ENCODE assay signal across 29 mouse cellular contexts in genomic region chr15:91170602-91171328, GRCm38 (mm10). TPM values are rescaled to one million over a fixed set of nuclear protein-coding genes. Genes with fewer than 3 reads are reported as not detected.
DNase-seq lines count a peak whose midpoint lies in the region; ATAC-seq and TF ChIP-seq lines count a peak whose summit lies in the region.
"Had no signal": no experiment of that assay in that cellular context is flagged by ENCODE, and none has a peak within 500 bp of the region (broad histone marks: within the 10 kb centered on the region; RNA-seq: fewer than 3 reads in every experiment).

No protein-coding gene starts in this region.

- TF ChIP-seq POLR2A in brain, embryonic 14.5 days (IDR thresholded peaks at IDR 0.05; ENCODE audit: borderline replicate concordance, extremely low read depth, insufficient read depth, insufficient read length, poor library complexity, severe bottlenecking), result no peak

- no peak for TF ChIP-seq CTCF in brain, embryonic 14.5 days (IDR thresholded peaks at IDR 0.05; ENCODE audit: borderline replicate concordance, extremely low read depth, insufficient read depth, insufficient read length)

- H3K4me2 ChIP-seq in hindbrain, embryonic 16.5 days (ENCODE audit: low read length), result no peak overlapping the region
- no peak overlapping the region for H3K4me2 ChIP-seq in hindbrain, embryonic 11.5 days (replicated peaks; ENCODE audit: low read depth, low read length)
- no peak overlapping the region for H3K4me2 ChIP-seq in forebrain, embryonic 15.5 days (replicated peaks)
- H3K4me2 ChIP-seq: embryonic facial prominence, embryonic 12.5 days; lung, embryonic 14.5 days; neural tube, embryonic 13.5 days; stomach, embryonic 15.5 days had no signal

- WGBS in hindbrain, embryonic 16.5 days, result 61% methylated on average over 9 of the region's 9 CpGs
- 76% methylated on average over 9 of the region's 9 CpGs for WGBS in hindbrain, embryonic 11.5 days
- whole genome bisulfite sequencing in forebrain, embryonic 10.5 days, result 86% methylated on average over 9 of the region's 9 CpGs
- WGBS in forebrain, embryonic 15.5 days, result 37% methylated on average over 9 of the region's 9 CpGs

- no peaks in the 10 kb centered on the region for H3K4me1 ChIP-seq in hindbrain, embryonic 16.5 days (ENCODE audit: control insufficient read depth, insufficient read depth, low read depth, low read length)
- no peaks in the 10 kb centered on the region for H3K4me1 ChIP-seq in hindbrain, embryonic 11.5 days (replicated peaks; ENCODE audit: control insufficient read depth, insufficient read depth, low read length)
- H3K4me1 ChIP-seq in forebrain, embryonic 10.5 days, result peaks cover 13% of the 10 kb centered on the region
- peaks cover 25% of the 10 kb centered on the region for H3K4me1 ChIP-seq in forebrain, embryonic 15.5 days
- H3K4me1 ChIP-seq: neural tube, embryonic 13.5 days; stomach, embryonic 15.5 days had no signal

- H3K36me3 ChIP-seq in hindbrain, embryonic 16.5 days (ENCODE audit: control insufficient read depth, insufficient read depth, low read length), result no peaks in the 10 kb centered on the region
- H3K36me3 ChIP-seq in hindbrain, embryonic 11.5 days (ENCODE audit: control insufficient read depth, insufficient read depth, low read length), result no peaks in the 10 kb centered on the region
- peaks cover 21% of the 10 kb centered on the region for H3K36me3 ChIP-seq in forebrain, embryonic 10.5 days (replicated peaks)
- 0 out of 2 replicates have a peak, but pooled peaks cover 2% of the 10 kb centered on the region for H3K36me3 ChIP-seq in forebrain, embryonic 15.5 days
- H3K36me3 ChIP-seq: embryonic facial prominence, embryonic 12.5 days; heart, embryonic 10.5 days; neural tube, embryonic 13.5 days; stomach, embryonic 15.5 days had no signal

- DNase-seq in hindbrain, embryonic 11.5 days (ENCODE audit: low spot score), result no peak
- peak; percentile 87 for DNase-seq in brain, embryonic 14.5 days (ENCODE audit: low read depth)
- DNase-seq in forebrain, embryonic 10.5 days (ENCODE audit: extremely low spot score, low spot score), result no peak
- no peak for DNase-seq in kidney, adult 11 months
- no peak for DNase-seq in kidney, postnatal 36 days
- DNase-seq in c-Kit-positive CD71-positive TER-119-positive erythroid progenitor cells, embryonic 14.5 days (ENCODE audit: low spot score), result no peak
- DNase-seq: adrenal gland, postnatal 14 days; cerebellum, adult 8-10 months; cerebellum, postnatal 25 days; gastrocnemius, postnatal 25 days; heart, adult 11 months; heart, postnatal 4 days; kidney, adult 2 months; kidney, postnatal 4 days; liver; lung, embryonic 14.5 days; lung, postnatal 14 days; right cerebral cortex, postnatal 14 days had no signal

- H3K9me3 ChIP-seq in hindbrain, embryonic 16.5 days (ENCODE audit: control insufficient read depth, low read length), result no peaks in the 10 kb centered on the region
- no peaks in the 10 kb centered on the region for H3K9me3 ChIP-seq in hindbrain, embryonic 11.5 days (ENCODE audit: control insufficient read depth, low read length)
- H3K9me3 ChIP-seq in forebrain, embryonic 10.5 days, result no peaks in the 10 kb centered on the region
- no peaks in the 10 kb centered on the region for H3K9me3 ChIP-seq in forebrain, embryonic 15.5 days
- H3K9me3 ChIP-seq: embryonic facial prominence, embryonic 12.5 days; heart, embryonic 10.5 days; neural tube, embryonic 13.5 days; stomach, embryonic 15.5 days had no signal

- no peaks in the 10 kb centered on the region for H3K27me3 ChIP-seq in hindbrain, embryonic 16.5 days (replicated peaks; ENCODE audit: control insufficient read depth, insufficient read depth, low read length)
- H3K27me3 ChIP-seq in hindbrain, embryonic 11.5 days (ENCODE audit: control insufficient read depth, insufficient read depth, low read length), result no peaks in the 10 kb centered on the region
- H3K27me3 ChIP-seq in forebrain, embryonic 10.5 days (ENCODE audit: poor library complexity, severe bottlenecking), result no peaks in the 10 kb centered on the region
- H3K27me3 ChIP-seq in forebrain, embryonic 15.5 days, result no peaks in the 10 kb centered on the region
- H3K27me3 ChIP-seq: embryonic facial prominence, embryonic 12.5 days; neural tube, embryonic 13.5 days; stomach, embryonic 15.5 days had no signal

- H3K4me3 ChIP-seq in hindbrain, embryonic 16.5 days (ENCODE audit: low read length), result no peak overlapping the region
- H3K4me3 ChIP-seq in hindbrain, embryonic 11.5 days (ENCODE audit: low read depth, low read length), result no peak overlapping the region
- no peak overlapping the region for H3K4me3 ChIP-seq in forebrain, embryonic 10.5 days
- H3K4me3 ChIP-seq in forebrain, embryonic 15.5 days, result no peak overlapping the region
- H3K4me3 ChIP-seq: embryonic facial prominence, embryonic 12.5 days; heart, embryonic 10.5 days; neural tube, embryonic 13.5 days; stomach, embryonic 15.5 days had no signal

- ATAC-seq in hindbrain, embryonic 16.5 days, result peak; percentile 70; the same call in 1 of the 2 replicates
- no peak for ATAC-seq in hindbrain, embryonic 11.5 days (ENCODE audit: low FRiP score)
- peak; percentile 82 for ATAC-seq in forebrain, embryonic 15.5 days (replicated peaks)
- ATAC-seq: CD4-positive, CD25-positive, alpha-beta regulatory T cell, adult 4 months had no signal

- H3K27ac ChIP-seq in hindbrain, embryonic 16.5 days (ENCODE audit: low read depth, low read length), result no peak overlapping the region
- H3K27ac ChIP-seq in hindbrain, embryonic 11.5 days (ENCODE audit: low read depth, low read length), result no peak overlapping the region
- H3K27ac ChIP-seq in forebrain, embryonic 10.5 days, result 0 out of 2 replicates have a peak overlapping the region, but pooled peaks have one; percentile 1
- peak overlapping the region; percentile 68 for H3K27ac ChIP-seq in forebrain, embryonic 15.5 days (replicated peaks)
- H3K27ac ChIP-seq: heart, embryonic 10.5 days; liver, embryonic 14.5 days; neural tube, embryonic 13.5 days; stomach, embryonic 15.5 days had no signal

- H3K9ac ChIP-seq in hindbrain, embryonic 16.5 days (ENCODE audit: low read depth, low read length), result no peak overlapping the region
- H3K9ac ChIP-seq in hindbrain, embryonic 11.5 days (ENCODE audit: low read depth, low read length), result no peak overlapping the region
- no peak overlapping the region for H3K9ac ChIP-seq in forebrain, embryonic 15.5 days (replicated peaks)
- H3K9ac ChIP-seq: embryonic facial prominence, embryonic 12.5 days; liver, embryonic 14.5 days; lung, embryonic 14.5 days; neural tube, embryonic 13.5 days; stomach, embryonic 15.5 days had no signal

RNA-seq across cellular contexts. Expression of gene Abcd2, which starts 20.8 kb away (rescaled TPM):
- 8.0 and 8.4 TPM in 2 replicates for polyA plus RNA-seq in hindbrain, embryonic 16.5 days (2015; fragmentation: Nextera tagmentation; extraction: Ambion mirVana)
- polyA plus RNA-seq in hindbrain, embryonic 11.5 days (2014; fragmentation: Nextera tagmentation; extraction: Ambion mirVana), result 22.1 and 23.4 TPM in 2 replicates
- polyA plus RNA-seq in brain, embryonic 14.5 days (2012; rRNA removed), result 5.7 and 7.2 TPM in 2 replicates
- polyA plus RNA-seq in forebrain, embryonic 10.5 days (2016; fragmentation: Nextera tagmentation; extraction: Ambion mirVana), result 16.0 and 16.3 TPM in 2 replicates
- 21.2 and 23.5 TPM in 2 replicates for polyA plus RNA-seq in forebrain, embryonic 15.5 days (2015; fragmentation: Nextera tagmentation; extraction: Ambion mirVana)

RNA-seq across cellular contexts. Expression of gene CN725425, which starts 28.5 kb away (rescaled TPM):
- polyA plus RNA-seq in hindbrain, embryonic 16.5 days (2015; fragmentation: Nextera tagmentation; extraction: Ambion mirVana), result not detected in 2 replicates
- polyA plus RNA-seq in hindbrain, embryonic 11.5 days (2014; fragmentation: Nextera tagmentation; extraction: Ambion mirVana), result not detected in 2 replicates
- polyA plus RNA-seq in brain, embryonic 14.5 days (2012; rRNA removed), result not detected in 2 replicates
- polyA plus RNA-seq in forebrain, embryonic 10.5 days (2016; fragmentation: Nextera tagmentation; extraction: Ambion mirVana), result not detected in 2 replicates
- polyA plus RNA-seq in forebrain, embryonic 15.5 days (2015; fragmentation: Nextera tagmentation; extraction: Ambion mirVana), result not detected in 2 replicates
- polyA plus RNA-seq: CD4-positive, CD25-positive, alpha-beta regulatory T cell, adult 4 months; embryonic facial prominence, embryonic 12.5 days; heart, embryonic 16.5 days; kidney, adult 2 months; kidney, embryonic 16.5 days; limb, embryonic 11.5 days; lung, embryonic 14.5 days; neural tube, embryonic 13.5 days; stomach, embryonic 15.5 days had no signal

Comparison
In these comparisons a context has a peak if more than half of its experiments do, and no peak if none do; other contexts are left out.
1. H3K27ac ChIP-seq: peak in forebrain, embryonic 10.5 days (single experiment) and forebrain, embryonic 15.5 days (single experiment); none in hindbrain, embryonic 16.5 days (single experiment) and hindbrain, embryonic 11.5 days (single experiment).